Mouse (Mus musculus) hindbrain, embryonic 11.5 days (tissue): ENCODE results near the gene Acot6. TPM values are rescaled to one million over a fixed set of nuclear protein-coding genes. Genes with fewer than 3 reads are reported as not detected.
"Not testable (repeated sequence)": the region's sequence is repeated elsewhere in the genome, so short reads cannot be mapped to it uniquely, and the experiment has no call there.

ENCODE experiments used
- ATAC-seq: fragments of 200-750 bp; cut with Nextera tagmentation; 2 replicates; pipeline ENCODE4 v1.8.0; 2017; ENCODE audit warnings: mild to moderate bottlenecking, moderate TSS enrichment, moderate library complexity; ENCODE audit not compliant: low FRiP score
- DNase-seq: peaks from one replicate; pipeline ENCODE4 v3.0.0-alpha.2; 2015; ENCODE audit warnings: low spot score
- H3K27ac ChIP-seq: fragments of 300-500 bp; sonication (generic); 2 replicates; pipeline ENCODE4 v1.5.1; 2014; ENCODE audit warnings: mild to moderate bottlenecking, low read depth, low read length
- H3K27me3 ChIP-seq: fragments of 300-500 bp; sonication (generic); 2 replicates; pipeline ENCODE4 v1.6.1; 2014; ENCODE audit warnings: mild to moderate bottlenecking, low read length, moderate library complexity, mixed read lengths; ENCODE audit not compliant: control insufficient read depth, insufficient read depth
- H3K36me3 ChIP-seq: fragments of 300-500 bp; sonication (generic); 2 replicates; pipeline ENCODE4 v1.6.1; 2014; ENCODE audit warnings: mild to moderate bottlenecking, low read length, moderate library complexity, mixed read lengths; ENCODE audit not compliant: control insufficient read depth, insufficient read depth
- H3K4me1 ChIP-seq: fragments of 300-500 bp; sonication (generic); replicated peaks from 2 replicates; pipeline ENCODE4 v1.6.1; 2014; ENCODE audit warnings: low read length, mixed read lengths; ENCODE audit not compliant: control insufficient read depth, insufficient read depth
- H3K4me2 ChIP-seq: fragments of 300-500 bp; sonication (generic); replicated peaks from 2 replicates; pipeline ENCODE4 v1.6.1; 2014; ENCODE audit warnings: mild to moderate bottlenecking, low read depth, low read length
- H3K4me3 ChIP-seq: fragments of 300-500 bp; sonication (generic); 2 replicates; pipeline ENCODE4 v1.5.1; 2014; ENCODE audit warnings: low read depth, low read length
- H3K9ac ChIP-seq: fragments of 300-500 bp; sonication (generic); 2 replicates; pipeline ENCODE4 v1.6.1; 2014; ENCODE audit warnings: low read depth, low read length
- H3K9me3 ChIP-seq: fragments of 300-500 bp; sonication (generic); 2 replicates; pipeline ENCODE4 v1.6.1; 2016; ENCODE audit warnings: low read length; ENCODE audit not compliant: control insufficient read depth
- WGBS: fragments of 180-500 bp; shearing (Covaris S2); extraction: QIAGEN DNeasy Blood & Tissue Kit; methylation state at CpG from one replicate; pipeline ENCODE4 v1.1.7; 2014; 5-methylcytosine and 5-hydroxymethylcytosine counted together
- polyA plus RNA-seq: library from polyadenylated mRNA; unstranded; fragments of >200 nt; fragmentation: Nextera tagmentation; extraction: Ambion mirVana; gene quantifications from 2 replicates; pipeline ENCODE4 v1.2.1, GENCODE M21; 2014

Acot6 gene
- polyA plus RNA-seq, result 0.76 and 0.91 TPM in 2 replicates

- H3K27ac ChIP-seq, H3K4me1 ChIP-seq, H3K27me3 ChIP-seq, H3K9me3 ChIP-seq, H3K36me3 ChIP-seq: not testable (repeated sequence)
- peak within 1 kb of the TSS; percentile 36 for H3K4me3 ChIP-seq
- ATAC-seq (peak; percentile 54; the same call in 1 of the 2 replicates), DNase-seq (peak; percentile 64)
- H3K9ac ChIP-seq, result peak within 1 kb of the TSS; percentile 45
- under 1% methylated on average over 25 of the region's 80 CpGs for WGBS
- peak within 1 kb of the TSS; percentile 57 for H3K4me2 ChIP-seq
Measured at GRCm38 (mm10) chr12:84100604-84101492, at the start of gene Acot6. Acot6 (plus strand) TSS chr12:84100654.

DNA sequence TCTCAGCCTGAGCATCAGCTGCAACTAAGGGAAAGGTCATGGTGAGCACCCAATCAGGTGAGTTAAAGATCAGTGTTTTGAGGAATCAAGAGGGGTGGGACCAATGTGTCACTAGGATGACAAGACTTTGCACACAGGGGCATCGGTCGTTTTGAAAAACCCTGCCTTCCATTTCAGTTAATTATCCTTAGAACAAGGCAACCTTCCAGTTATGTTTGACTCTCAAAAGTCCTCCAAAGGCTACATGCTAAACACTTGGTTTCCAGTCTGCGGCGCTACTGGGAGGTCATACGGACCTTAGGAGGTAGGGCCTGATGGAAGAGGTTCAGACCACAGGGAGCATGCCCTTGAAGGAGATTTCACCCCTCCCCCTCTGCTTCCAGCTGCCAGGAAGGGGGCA lies 49.7 kb upstream of the Acot6 start:
- H3K36me3 ChIP-seq, H3K27ac ChIP-seq, H3K9me3 ChIP-seq, H3K9ac ChIP-seq, DNase-seq, H3K4me1 ChIP-seq, ATAC-seq, H3K4me2 ChIP-seq, H3K4me3 ChIP-seq: not testable (repeated sequence)
- 85% methylated on average over 5 of the region's 5 CpGs for WGBS
- H3K27me3 ChIP-seq, result peaks cover 12% of the 10 kb centered on the region

- ATAC-seq (no peak), DNase-seq (no peak)
- no peak within 1 kb of the TSS for H3K27ac ChIP-seq
- H3K36me3 ChIP-seq, result no peaks in the 10 kb centered on the region
- 81% methylated on average over 5 of the region's 5 CpGs for WGBS
- no peaks in the 10 kb centered on the region for H3K9me3 ChIP-seq
- H3K27me3 ChIP-seq, result peaks cover 12% of the 10 kb centered on the region
- H3K4me2 ChIP-seq, result no peak within 1 kb of the TSS
- no peak within 1 kb of the TSS for H3K4me3 ChIP-seq
- H3K9ac ChIP-seq, result no peak within 1 kb of the TSS
- no peaks in the 10 kb centered on the region; the same call in 1 of the 2 replicates for H3K4me1 ChIP-seq
Measured at GRCm38 (mm10) chr12:84051937-84052474, 48.4 kb upstream of the Acot6 start, which contains the start of gene Acot3. Acot3 (plus strand) TSS chr12:84052144.

GRCm38 (mm10) chr12:84052609-84053008 lies 47.8 kb upstream of the Acot6 start:
- peaks cover 12% of the 10 kb centered on the region for H3K27me3 ChIP-seq
- ATAC-seq (no peak), DNase-seq (no peak)
- no peaks in the 10 kb centered on the region for H3K36me3 ChIP-seq
- H3K4me3 ChIP-seq, result no peak overlapping the region
- no peak overlapping the region for H3K9ac ChIP-seq
- H3K4me2 ChIP-seq, result no peak overlapping the region
- no peaks in the 10 kb centered on the region for H3K9me3 ChIP-seq
- H3K27ac ChIP-seq, result no peak overlapping the region
- WGBS, result 86% methylated on average over 7 of the region's 7 CpGs
- H3K4me1 ChIP-seq, result no peaks in the 10 kb centered on the region; the same call in 1 of the 2 replicates

GRCm38 (mm10) chr12:84053173-84053572 lies 47.3 kb upstream of the Acot6 start:
- no peak overlapping the region for H3K27ac ChIP-seq

DNA sequence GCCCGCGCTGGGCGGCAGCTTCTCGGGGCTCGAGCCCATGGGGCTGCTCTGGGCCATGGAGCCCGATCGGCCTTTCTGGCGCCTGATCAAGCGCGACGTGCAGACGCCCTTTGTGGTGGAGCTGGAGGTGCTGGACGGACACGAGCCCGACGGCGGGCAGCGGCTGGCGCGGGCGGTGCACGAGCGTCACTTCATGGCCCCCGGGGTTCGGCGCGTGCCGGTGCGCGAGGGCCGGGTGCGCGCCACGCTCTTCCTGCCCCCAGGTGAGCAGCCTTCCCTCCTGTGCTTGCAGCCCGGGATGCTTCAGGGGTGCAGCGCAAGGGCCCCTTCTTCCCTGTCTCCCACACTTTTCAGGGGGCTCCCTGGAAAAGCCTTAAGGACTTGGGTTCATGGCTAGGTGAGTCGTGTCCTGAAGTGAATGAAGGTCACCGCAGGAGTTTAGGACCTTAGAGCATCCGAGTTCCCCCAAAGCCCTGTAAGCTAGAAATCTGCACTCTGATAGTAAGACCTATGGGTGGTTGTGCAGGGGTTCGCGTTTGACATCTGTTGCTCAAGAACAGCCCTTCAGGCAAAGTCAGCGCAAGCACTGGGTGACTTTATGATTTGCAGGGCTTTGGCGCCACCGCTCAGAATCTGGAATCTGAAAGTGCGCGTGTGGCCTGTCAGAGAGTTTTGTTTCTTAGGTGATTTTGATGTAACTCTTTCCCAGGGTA lies 46.6 kb upstream of the Acot6 start:
- Histone ChIP-seq H3K4me3 (peak overlapping the region; percentile 38), H3K27me3 (peaks cover 12% of the 10 kb centered on the region), H3K4me2 (peak overlapping the region; percentile 76), H3K9me3 (no peaks in the 10 kb centered on the region), H3K9ac (peak overlapping the region; percentile 47; the same call in 1 of the 2 replicates), H3K27ac (no peak overlapping the region), H3K4me1 (no peaks in the 10 kb centered on the region; the same call in 1 of the 2 replicates), H3K36me3 (no peaks in the 10 kb centered on the region)
- 4% methylated on average over 38 of the region's 46 CpGs for WGBS
- DNase-seq (peak; percentile 51), ATAC-seq (no peak)

More at GRCm38 (mm10) chr12:84053173-84053572, 47.3 kb upstream of the Acot6 start:
- Histone ChIP-seq H3K9ac (peak overlapping the region; percentile 47; the same call in 1 of the 2 replicates), H3K36me3 (no peaks in the 10 kb centered on the region), H3K4me1 (no peaks in the 10 kb centered on the region; the same call in 1 of the 2 replicates), H3K4me2 (peak overlapping the region; percentile 76), H3K27me3 (peaks cover 12% of the 10 kb centered on the region), H3K9me3 (no peaks in the 10 kb centered on the region), H3K4me3 (peak overlapping the region; percentile 38)
- ATAC-seq (no peak), DNase-seq (peak; percentile 55)
- 14% methylated on average over 16 of the region's 16 CpGs for WGBS

GRCm38 (mm10) chr12:84060946-84061345 lies 39.5 kb upstream of the Acot6 start:
- Histone ChIP-seq H3K9me3 (no peaks in the 10 kb centered on the region), H3K36me3 (no peaks in the 10 kb centered on the region), H3K27ac (no peak overlapping the region), H3K9ac (no peak overlapping the region), H3K27me3 (no peaks in the 10 kb centered on the region), H3K4me3 (no peak overlapping the region), H3K4me2 (no peak overlapping the region), H3K4me1 (no peaks in the 10 kb centered on the region)
- no peak for ATAC-seq
- 31% methylated on average over 2 of the region's 2 CpGs for WGBS
- DNase-seq, result no peak

DNA sequence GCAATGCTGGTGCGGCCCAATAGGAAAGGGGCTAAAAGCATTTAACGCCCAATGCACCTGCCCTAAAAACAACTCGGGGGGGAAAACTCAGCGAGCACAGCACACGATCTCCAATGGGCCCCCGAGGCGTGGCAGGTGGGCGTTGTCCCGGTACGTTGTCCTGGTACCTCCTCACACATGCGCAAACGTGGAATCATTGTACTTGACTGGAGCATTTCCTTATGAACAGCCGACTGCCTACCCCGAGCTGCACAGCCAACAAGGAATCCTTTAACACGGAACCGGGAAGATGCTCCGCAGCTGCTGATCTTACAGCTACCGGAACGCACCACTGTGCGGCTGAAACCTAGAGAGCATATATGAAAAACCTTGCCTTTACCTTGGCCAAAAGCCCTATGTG lies 38.1 kb upstream of the Acot6 start:
- 92% methylated on average over 20 of the region's 20 CpGs for WGBS
- Histone ChIP-seq H3K9me3 (no peaks in the 10 kb centered on the region), H3K27ac (no peak overlapping the region), H3K27me3 (0 out of 2 replicates have a peak, but pooled peaks cover 2% of the 10 kb centered on the region), H3K4me2 (no peak overlapping the region), H3K36me3 (no peaks in the 10 kb centered on the region), H3K9ac (no peak overlapping the region), H3K4me1 (no peaks in the 10 kb centered on the region), H3K4me3 (no peak overlapping the region)
- ATAC-seq (no peak), DNase-seq (no peak)
